Mouse (Mus musculus): ENCODE measurements around the gene Mok. TPM values are rescaled to one million over a fixed set of nuclear protein-coding genes. Genes with fewer than 3 reads are reported as not detected.

Mok gene
- polyA plus RNA-seq, 1 experiment from 2014 or later: 13.5 TPM

GRCm38 (mm10) chr12:110844227-110845130 lies 3.7 kb upstream of the Mok start:
- no peaks in the 10 kb centered on the region for H3K36me3 ChIP-seq
- ATAC-seq (ENCODE audit: low FRiP score): no peak
- peaks cover 8% of the 10 kb centered on the region for H3K4me1 ChIP-seq
- H3K9me3 ChIP-seq (replicated peaks): no peaks in the 10 kb centered on the region
- H3K4me2 ChIP-seq (replicated peaks): peak overlapping the region; percentile 58
- peak overlapping the region; percentile 51 for H3K9ac ChIP-seq
- H3K4me3 ChIP-seq: peak overlapping the region; percentile 40
- WGBS: under 1% methylated on average over 42 of the region's 42 CpGs
- H3K27ac ChIP-seq: no peak overlapping the region
- H3K27me3 ChIP-seq: peaks cover 29% of the 10 kb centered on the region

- peak overlapping the region; percentile 58 for H3K4me2 ChIP-seq (replicated peaks)
- H3K36me3 ChIP-seq: no peaks in the 10 kb centered on the region
- H3K27ac ChIP-seq: no peak overlapping the region
- H3K4me3 ChIP-seq: peak overlapping the region; percentile 40
- H3K9ac ChIP-seq: peak overlapping the region; percentile 51; the same call in 1 of the 2 replicates
- no peaks in the 10 kb centered on the region for H3K9me3 ChIP-seq (replicated peaks)
- peaks cover 8% of the 10 kb centered on the region for H3K4me1 ChIP-seq
- 21% methylated on average over 32 of the region's 32 CpGs for WGBS
- ATAC-seq (ENCODE audit: low FRiP score): no peak
- H3K27me3 ChIP-seq: peaks cover 29% of the 10 kb centered on the region
These were observed 2.7 kb upstream of the Mok start for GRCm38 (mm10) chr12:110843194-110844048.

GRCm38 (mm10) chr12:110841731-110842493 lies 1.2 kb upstream of the Mok start:
- no peak overlapping the region for H3K27ac ChIP-seq
- WGBS: 67% methylated on average over 5 of the region's 5 CpGs
- no peaks in the 10 kb centered on the region for H3K9me3 ChIP-seq (replicated peaks)
- no peak overlapping the region for H3K4me2 ChIP-seq (replicated peaks)
- no peak for ATAC-seq (ENCODE audit: low FRiP score)
- peaks cover 24% of the 10 kb centered on the region for H3K27me3 ChIP-seq
- peaks cover 14% of the 10 kb centered on the region for H3K4me1 ChIP-seq
- H3K36me3 ChIP-seq: no peaks in the 10 kb centered on the region
- H3K9ac ChIP-seq: no peak overlapping the region
- no peak overlapping the region for H3K4me3 ChIP-seq

- Histone ChIP-seq H3K9me3 (replicated peaks) (no peaks in the 10 kb centered on the region), H3K4me2 (replicated peaks) (no peak overlapping the region), H3K4me1 (peaks cover 17% of the 10 kb centered on the region), H3K27ac (0 out of 2 replicates have a peak overlapping the region, but pooled peaks have one; percentile 79), H3K27me3 (no peaks in the 10 kb centered on the region; the same call in 1 of the 2 replicates), H3K4me3 (no peak overlapping the region), H3K36me3 (no peaks in the 10 kb centered on the region), H3K9ac (no peak overlapping the region)
- ATAC-seq (ENCODE audit: low FRiP score): no peak
- 84% methylated on average over 8 of the region's 8 CpGs for WGBS
These were observed 2.9 kb downstream of the Mok start for GRCm38 (mm10) chr12:110837850-110838249.

- peak overlapping the region; percentile 79 for H3K27ac ChIP-seq
- 32% methylated on average over 5 of the region's 5 CpGs for WGBS
- H3K9me3 ChIP-seq (replicated peaks): no peaks in the 10 kb centered on the region
- no peaks in the 10 kb centered on the region for H3K36me3 ChIP-seq
- ATAC-seq (ENCODE audit: low FRiP score): peak; percentile 64
- peak overlapping the region; percentile 17 for H3K4me2 ChIP-seq (replicated peaks)
- no peaks in the 10 kb centered on the region for H3K27me3 ChIP-seq
- peaks cover 17% of the 10 kb centered on the region for H3K4me1 ChIP-seq
- H3K9ac ChIP-seq: 0 out of 2 replicates have a peak overlapping the region, but pooled peaks have one; percentile 44
- H3K4me3 ChIP-seq: no peak overlapping the region
These were observed 3.4 kb downstream of the Mok start for GRCm38 (mm10) chr12:110837192-110837841.

GRCm38 (mm10) chr12:110836729-110837128 lies 4.0 kb downstream of the Mok start:
- H3K4me2 ChIP-seq (replicated peaks): peak overlapping the region; percentile 17
- 0 out of 2 replicates have a peak overlapping the region, but pooled peaks have one; percentile 44 for H3K9ac ChIP-seq
- WGBS: 40% methylated on average over 6 of the region's 6 CpGs
- H3K27me3 ChIP-seq: no peaks in the 10 kb centered on the region
- H3K4me3 ChIP-seq: no peak overlapping the region
- peak; percentile 18; the same call in 1 of the 2 replicates for ATAC-seq (ENCODE audit: low FRiP score)
- peak overlapping the region; percentile 79 for H3K27ac ChIP-seq
- peaks cover 17% of the 10 kb centered on the region for H3K4me1 ChIP-seq
- no peaks in the 10 kb centered on the region for H3K9me3 ChIP-seq (replicated peaks)
- no peaks in the 10 kb centered on the region for H3K36me3 ChIP-seq

- WGBS: 98% methylated on average over 3 of the region's 3 CpGs
- no peaks in the 10 kb centered on the region for H3K36me3 ChIP-seq
- peaks cover 16% of the 10 kb centered on the region for H3K4me1 ChIP-seq
- H3K4me2 ChIP-seq (replicated peaks): no peak overlapping the region
- H3K9ac ChIP-seq: no peak overlapping the region
- H3K27ac ChIP-seq: no peak overlapping the region
- no peak for ATAC-seq (ENCODE audit: low FRiP score)
- no peak overlapping the region for H3K4me3 ChIP-seq
- no peaks in the 10 kb centered on the region for H3K27me3 ChIP-seq
- H3K9me3 ChIP-seq (replicated peaks): no peaks in the 10 kb centered on the region
These were observed 5.6 kb downstream of the Mok start for GRCm38 (mm10) chr12:110835182-110835581.

- no peaks in the 10 kb centered on the region for H3K4me1 ChIP-seq
- H3K36me3 ChIP-seq: peaks cover 5% of the 10 kb centered on the region
- no peaks in the 10 kb centered on the region for H3K9me3 ChIP-seq (replicated peaks)
- H3K9ac ChIP-seq: no peak overlapping the region
- H3K27ac ChIP-seq: no peak overlapping the region
- H3K27me3 ChIP-seq: no peaks in the 10 kb centered on the region
- 89% methylated on average over 10 of the region's 11 CpGs for WGBS
- H3K4me3 ChIP-seq: no peak overlapping the region
- ATAC-seq (ENCODE audit: low FRiP score): no peak
- no peak overlapping the region for H3K4me2 ChIP-seq (replicated peaks)
These were observed 10.3 kb downstream of the Mok start for GRCm38 (mm10) chr12:110830293-110831024.

GRCm38 (mm10) chr12:110828908-110829307 lies 11.8 kb downstream of the Mok start:
- ATAC-seq (ENCODE audit: low FRiP score): no peak
- Histone ChIP-seq H3K9ac (no peak overlapping the region), H3K27ac (no peak overlapping the region), H3K4me3 (no peak overlapping the region), H3K4me1 (no peaks in the 10 kb centered on the region), H3K9me3 (replicated peaks) (no peaks in the 10 kb centered on the region), H3K4me2 (replicated peaks) (no peak overlapping the region), H3K36me3 (peaks cover 5% of the 10 kb centered on the region), H3K27me3 (no peaks in the 10 kb centered on the region)
- WGBS: 93% methylated on average over 4 of the region's 4 CpGs

- H3K4me3 ChIP-seq: no peak overlapping the region
- no peak for ATAC-seq (ENCODE audit: low FRiP score)
- no peaks in the 10 kb centered on the region for H3K4me1 ChIP-seq
- H3K27me3 ChIP-seq: no peaks in the 10 kb centered on the region
- H3K4me2 ChIP-seq (replicated peaks): no peak overlapping the region
- H3K9ac ChIP-seq: no peak overlapping the region
- no peaks in the 10 kb centered on the region for H3K9me3 ChIP-seq (replicated peaks)
- H3K36me3 ChIP-seq: peaks cover 5% of the 10 kb centered on the region
- no peak overlapping the region for H3K27ac ChIP-seq
- 91% methylated on average over 7 of the region's 7 CpGs for WGBS
These were observed 18.4 kb downstream of the Mok start for GRCm38 (mm10) chr12:110822366-110822765.

GRCm38 (mm10) chr12:110821787-110822186 lies 19.0 kb downstream of the Mok start:
- no peak overlapping the region for H3K9ac ChIP-seq
- no peaks in the 10 kb centered on the region for H3K4me1 ChIP-seq
- no peaks in the 10 kb centered on the region for H3K27me3 ChIP-seq
- no peak overlapping the region for H3K4me3 ChIP-seq
- WGBS: 85% methylated on average over 2 of the region's 2 CpGs
- no peak overlapping the region for H3K27ac ChIP-seq
- H3K36me3 ChIP-seq: peaks cover 1% of the 10 kb centered on the region; the same call in 1 of the 2 replicates
- no peak for ATAC-seq (ENCODE audit: low FRiP score)
- H3K4me2 ChIP-seq (replicated peaks): no peak overlapping the region
- no peaks in the 10 kb centered on the region for H3K9me3 ChIP-seq (replicated peaks)
